Mouse (Mus musculus): ENCODE measurements around the gene Abhd17c.
"Not testable (repeated sequence)": the region's sequence is repeated elsewhere in the genome, so short reads cannot be mapped to it uniquely, and the experiment has no call there.

Abhd17c gene

GRCm38 (mm10) chr7:84151001-84151959, at the start of gene Abhd17c:
Abhd17c (minus strand) TSS chr7:84151893.
- peak; percentile 59 for DNase-seq (ENCODE audit: low spot score)

GRCm38 (mm10) chr7:84197208-84197860, 45.6 kb upstream of the Abhd17c start:
- no peak for DNase-seq (ENCODE audit: low spot score)

GRCm38 (mm10) chr7:84196221-84196620, 44.5 kb upstream of the Abhd17c start:
- no peak for DNase-seq (ENCODE audit: low spot score)

- no peak for DNase-seq (ENCODE audit: low spot score)
Observed at GRCm38 (mm10) chr7:84192256-84192655, 40.6 kb upstream of the Abhd17c start.

GRCm38 (mm10) chr7:84191476-84191875, 39.8 kb upstream of the Abhd17c start:
- DNase-seq (ENCODE audit: low spot score), result no peak

GRCm38 (mm10) chr7:84188196-84188595, 36.5 kb upstream of the Abhd17c start:
- DNase-seq (ENCODE audit: low spot score), result no peak

GRCm38 (mm10) chr7:84185196-84185595, 33.5 kb upstream of the Abhd17c start:
- no peak for DNase-seq (ENCODE audit: low spot score)

- DNase-seq (ENCODE audit: low spot score), result no peak
Observed at GRCm38 (mm10) chr7:84184703-84185102, 33.0 kb upstream of the Abhd17c start.

GRCm38 (mm10) chr7:84178809-84179208, 27.1 kb upstream of the Abhd17c start:
- DNase-seq (ENCODE audit: low spot score), result not testable (repeated sequence)

GRCm38 (mm10) chr7:84174655-84175448, 23.2 kb upstream of the Abhd17c start:
- no peak for DNase-seq (ENCODE audit: low spot score)

- DNase-seq (ENCODE audit: low spot score), result no peak
Observed at GRCm38 (mm10) chr7:84173394-84173793, 21.7 kb upstream of the Abhd17c start.

GRCm38 (mm10) chr7:84171177-84171787, 19.6 kb upstream of the Abhd17c start:
- peak; percentile 74 for DNase-seq (ENCODE audit: low spot score)

GRCm38 (mm10) chr7:84168355-84168754, 16.7 kb upstream of the Abhd17c start:
- DNase-seq (ENCODE audit: low spot score), result no peak

GRCm38 (mm10) chr7:84166721-84167419, 15.2 kb upstream of the Abhd17c start:
- DNase-seq (ENCODE audit: low spot score), result no peak

GRCm38 (mm10) chr7:84166007-84166406, 14.3 kb upstream of the Abhd17c start:
- DNase-seq (ENCODE audit: low spot score), result no peak

- DNase-seq (ENCODE audit: low spot score), result no peak
Observed at GRCm38 (mm10) chr7:84165288-84165687, 13.6 kb upstream of the Abhd17c start.

- no peak for DNase-seq (ENCODE audit: low spot score)
Observed at GRCm38 (mm10) chr7:84164880-84165279, 13.2 kb upstream of the Abhd17c start.

- DNase-seq (ENCODE audit: low spot score), result no peak
Observed at GRCm38 (mm10) chr7:84164419-84164818, 12.7 kb upstream of the Abhd17c start.

GRCm38 (mm10) chr7:84163585-84163984, 11.9 kb upstream of the Abhd17c start:
- DNase-seq (ENCODE audit: low spot score), result no peak

GRCm38 (mm10) chr7:84159414-84159813, 7.7 kb upstream of the Abhd17c start:
- DNase-seq (ENCODE audit: low spot score), result no peak

- no peak for DNase-seq (ENCODE audit: low spot score)
Observed at GRCm38 (mm10) chr7:84153821-84154220, 2.1 kb upstream of the Abhd17c start.
